Mouse (Mus musculus) liver, adult 2 months (tissue): ENCODE measurements at regions not wholly inside any gene's neighbourhood (a gene's known extent, or its start where the extent isn't known, plus 50 kb on each side); places are given as distances from the start of the nearest gene placed in this dataset.

Experiments used
- DNase-seq: peaks from one replicate; pipeline ENCODE4 v3.0.0-alpha.2; 2011; ENCODE audit warnings: low read depth, low spot score; ENCODE audit errors: extremely low read depth
- H3K27ac ChIP-seq: fragments of 200-500 bp; replicated peaks from 2 replicates; pipeline ENCODE4 v1.5.1; 2012; ENCODE audit warnings: low read depth, mild to moderate bottlenecking, control low read depth, inconsistent platforms, low read length; ENCODE audit not compliant: insufficient read depth
- H3K27me3 ChIP-seq: fragments of 200-500 bp; 2 replicates; pipeline ENCODE4 v1.6.1; 2012; ENCODE audit warnings: mild to moderate bottlenecking, moderate library complexity, low read length, inconsistent platforms; ENCODE audit not compliant: control insufficient read depth, insufficient read depth
- H3K36me3 ChIP-seq: fragments of 200-500 bp; 2 replicates; pipeline ENCODE4 v1.6.1; 2012; ENCODE audit warnings: low read length, inconsistent platforms; ENCODE audit not compliant: control insufficient read depth, insufficient read depth
- H3K4me1 ChIP-seq: fragments of 200-500 bp; 2 replicates; pipeline ENCODE4 v1.6.1; 2011; ENCODE audit warnings: low read length; ENCODE audit not compliant: control insufficient read depth, insufficient read depth
- H3K4me3 ChIP-seq: fragments of 200-500 bp; 2 replicates; pipeline ENCODE4 v1.5.1; 2011; ENCODE audit warnings: low read depth, mild to moderate bottlenecking, control low read depth, low read length, moderate library complexity; ENCODE audit not compliant: insufficient read depth
- H3K79me2 ChIP-seq: fragments of 200-500 bp; 2 replicates; pipeline ENCODE4 v1.6.1; 2012; ENCODE audit warnings: inconsistent platforms, mild to moderate bottlenecking, low read length, moderate library complexity; ENCODE audit not compliant: control insufficient read depth, insufficient read depth
- H3K9ac ChIP-seq: fragments of 200-500 bp; 2 replicates; pipeline ENCODE4 v1.6.1; 2012; ENCODE audit warnings: low read depth, mild to moderate bottlenecking, control low read depth, inconsistent platforms, low read length
- CTCF ChIP-seq: fragments of 200-500 bp; IDR thresholded peaks from 2 replicates; pipeline ENCODE4 v1.5.1; 2011; ENCODE audit warnings: low read depth, low read length, control low read depth
- POLR2A ChIP-seq: fragments of 200-500 bp; IDR thresholded peaks from 2 replicates; pipeline ENCODE4 v1.6.1; 2011; ENCODE audit warnings: low read length, control low read depth; ENCODE audit not compliant: insufficient read depth; ENCODE audit errors: extremely low read depth
- WGBS: fragments of 180-500 bp; shearing (Covaris S2); methylation state at CpG from one replicate; pipeline ENCODE4 v1.1.7; 2018; 5-methylcytosine and 5-hydroxymethylcytosine counted together

GRCm38 (mm10) chr8:93591608-93592301 is 56.1 kb upstream of the Ces5a start:
- no peaks in the 10 kb centered on the region for H3K36me3 ChIP-seq
- H3K9ac ChIP-seq = no peak overlapping the region

GRCm38 (mm10) chr8:93592302-93592651 is 56.6 kb upstream of the Ces5a start:
- no peak for DNase-seq
- Histone ChIP-seq H3K36me3 (no peaks in the 10 kb centered on the region), H3K79me2 (no peaks in the 10 kb centered on the region), H3K9ac (no peak overlapping the region), H3K4me1 (no peaks in the 10 kb centered on the region), H3K27ac (no peak overlapping the region), H3K27me3 (no peaks in the 10 kb centered on the region), H3K4me3 (no peak overlapping the region)
- 46% methylated on average over 3 of the region's 3 CpGs for WGBS
- TF ChIP-seq CTCF (no peak), POLR2A (no peak)

More at GRCm38 (mm10) chr8:93591608-93592301, 56.1 kb upstream of the Ces5a start:
- H3K4me1 ChIP-seq = no peaks in the 10 kb centered on the region
- no peak overlapping the region for H3K27ac ChIP-seq
- DNase-seq = peak; percentile 52
- TF ChIP-seq CTCF (peak; percentile 90), POLR2A (no peak)
- WGBS = 34% methylated on average over 9 of the region's 9 CpGs
- H3K79me2 ChIP-seq = no peaks in the 10 kb centered on the region
- H3K4me3 ChIP-seq = no peak overlapping the region
- H3K27me3 ChIP-seq = no peaks in the 10 kb centered on the region

GRCm38 (mm10) chr8:93598613-93599121 is 63.0 kb upstream of the Ces5a start:
- TF ChIP-seq CTCF = no peak
- TF ChIP-seq POLR2A = no peak
- no peak overlapping the region for H3K4me3 ChIP-seq
- H3K4me1 ChIP-seq = no peaks in the 10 kb centered on the region
- DNase-seq = no peak
- no peak overlapping the region for H3K27ac ChIP-seq
- H3K9ac ChIP-seq = no peak overlapping the region
- H3K27me3 ChIP-seq = no peaks in the 10 kb centered on the region
- no peaks in the 10 kb centered on the region for H3K79me2 ChIP-seq
- 40% methylated on average over 11 of the region's 11 CpGs for WGBS
- H3K36me3 ChIP-seq = no peaks in the 10 kb centered on the region

GRCm38 (mm10) chr8:93599306-93599705 is 63.7 kb upstream of the Ces5a start:
- no peak for DNase-seq
- no peaks in the 10 kb centered on the region for H3K79me2 ChIP-seq
- H3K27me3 ChIP-seq = no peaks in the 10 kb centered on the region
- no peak for TF ChIP-seq CTCF
- no peak for TF ChIP-seq POLR2A
- no peak overlapping the region for H3K9ac ChIP-seq
- no peak overlapping the region for H3K27ac ChIP-seq
- no peaks in the 10 kb centered on the region for H3K36me3 ChIP-seq
- 59% methylated on average over 9 of the region's 9 CpGs for WGBS
- no peaks in the 10 kb centered on the region for H3K4me1 ChIP-seq
- no peak overlapping the region for H3K4me3 ChIP-seq

GRCm38 (mm10) chr8:93599776-93600175 is 64.1 kb upstream of the Ces5a start:
- TF ChIP-seq POLR2A = no peak
- TF ChIP-seq CTCF = no peak
- Histone ChIP-seq H3K4me1 (no peaks in the 10 kb centered on the region), H3K4me3 (no peak overlapping the region), H3K27ac (no peak overlapping the region), H3K9ac (no peak overlapping the region), H3K27me3 (no peaks in the 10 kb centered on the region), H3K79me2 (no peaks in the 10 kb centered on the region), H3K36me3 (no peaks in the 10 kb centered on the region)
- DNase-seq = peak; percentile 19
- 38% methylated on average over 8 of the region's 8 CpGs for WGBS
